Mouse (Mus musculus): Measurements from ENCODE around the gene 2310034G01Rik.

DNA sequence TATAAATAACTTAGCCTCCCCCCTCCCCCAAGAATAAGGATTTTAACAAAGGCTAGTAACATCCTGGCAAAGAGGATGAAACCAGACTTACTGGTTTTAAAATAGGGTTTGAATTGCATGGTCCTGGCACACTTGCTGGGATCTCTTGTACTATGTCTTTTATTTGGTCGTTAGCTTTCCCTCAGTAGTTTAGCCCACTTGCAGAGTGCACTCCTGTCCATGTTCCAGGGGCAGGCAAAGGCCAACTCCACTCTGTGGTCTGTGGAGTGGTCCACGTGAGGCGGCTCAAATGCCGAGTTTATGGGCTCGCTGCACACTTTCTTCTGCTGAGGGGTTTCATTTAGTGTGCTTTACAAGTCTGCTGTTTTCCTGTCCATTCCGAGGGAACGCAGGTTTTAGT lies 49.8 kb upstream of the 2310034G01Rik start:
- TF ChIP-seq CTCF (IDR thresholded peaks at IDR 0.05; ENCODE audit: insufficient read depth, low read depth, low read length) = no peak
- no peak for TF ChIP-seq POLR2A (IDR thresholded peaks at IDR 0.05; ENCODE audit: insufficient read depth, low read depth, low read length)
